Mouse (Mus musculus) heart, postnatal 0 days (tissue): ENCODE results near the gene Snx29.

ENCODE experiments used
- CTCF ChIP-seq: IDR thresholded peaks from 2 replicates; pipeline ENCODE4 v1.5.1; 2016; ENCODE audit warnings: antibody characterized with exemption, control low read depth, low read depth
- EP300 ChIP-seq: IDR thresholded peaks from 2 replicates; pipeline ENCODE4 v1.6.1; 2016; ENCODE audit warnings: antibody characterized with exemption, low read depth

DNA sequence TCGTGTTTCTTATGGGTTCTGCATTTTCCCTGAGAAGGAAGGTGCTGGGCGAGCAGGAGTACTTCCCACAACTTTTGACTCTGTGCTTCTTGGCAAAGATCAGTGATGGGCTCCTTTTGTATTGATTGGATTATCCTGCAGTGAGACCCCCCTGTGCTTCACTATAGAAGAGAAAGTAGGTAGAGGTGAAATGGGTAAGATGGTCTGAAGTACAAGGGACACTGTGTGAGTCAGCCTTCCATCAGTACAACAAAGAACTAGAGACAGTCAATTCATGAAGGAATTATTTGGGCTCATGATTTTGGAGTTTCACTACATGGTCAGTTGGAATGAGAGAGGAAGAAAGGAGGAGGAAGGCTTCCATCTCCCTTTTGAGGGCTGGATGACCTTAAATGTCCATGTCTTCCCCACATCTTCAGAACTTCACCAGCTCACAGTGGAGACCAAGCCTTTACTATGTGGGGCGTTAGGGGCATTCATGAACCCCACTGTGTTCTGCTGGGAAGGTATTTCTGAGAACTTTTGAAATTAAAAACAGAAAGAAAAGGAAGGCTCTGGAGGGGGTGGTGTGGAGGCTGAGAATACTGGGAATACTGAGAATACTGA is 363.1 kb downstream of the Snx29 start:
- TF ChIP-seq CTCF: no peak
- TF ChIP-seq EP300: no peak
